Mouse (Mus musculus): ENCODE data around the gene Spen.

- no peak for TF ChIP-seq CTCF (IDR thresholded peaks at IDR 0.05; ENCODE audit: borderline replicate concordance, control insufficient read depth, extremely low read depth, insufficient read depth, low read length, poor library complexity)
- no peak for TF ChIP-seq POLR2A (IDR thresholded peaks at IDR 0.05; ENCODE audit: control insufficient read depth, extremely low read depth, insufficient read depth, low read length, poor library complexity)
Measured at GRCm38 (mm10) chr4:141420886-141421285, 117.5 kb downstream of the Spen start.

Measured in thymus, adult 2 months (tissue).